Mouse (Mus musculus): ENCODE data around the gene Wdcp. TPM values are rescaled to one million over a fixed set of nuclear protein-coding genes. Genes with fewer than 3 reads are reported as not detected.
A peak's percentile ranks its signal among the peaks of the same experiment; 100 is the strongest.

Wdcp gene
- polyA plus RNA-seq, 1 experiment from 2014 or later = 11.1 TPM

DNA sequence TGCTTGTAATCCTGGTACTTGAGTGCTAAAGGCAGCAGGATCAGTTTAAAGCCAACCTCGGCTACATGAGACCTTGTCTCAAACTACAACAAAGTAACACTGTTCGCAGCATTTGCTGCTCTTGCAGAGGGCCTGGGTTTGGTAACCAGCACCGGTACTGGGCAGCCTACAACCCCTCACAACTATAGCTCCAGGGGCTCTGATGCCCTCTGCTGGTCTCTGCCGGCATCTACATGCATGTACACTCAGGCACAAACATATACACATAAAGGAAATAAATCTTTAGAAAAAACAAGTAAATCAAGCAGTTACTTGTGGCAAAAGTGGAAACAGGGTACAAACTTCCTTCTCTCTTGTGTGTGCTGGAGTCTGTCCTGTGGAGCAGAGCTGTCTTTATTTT, 19.6 kb downstream of the Wdcp start:
- H3K27ac ChIP-seq = no peak overlapping the region
- H3K4me2 ChIP-seq (replicated peaks) = no peak overlapping the region
- DNase-seq (ENCODE audit: low spot score) (no peak), ATAC-seq (ENCODE audit: low FRiP score) (no peak)
- no peak overlapping the region for H3K4me3 ChIP-seq (replicated peaks; ENCODE audit: low read length)
- H3K4me1 ChIP-seq (replicated peaks; ENCODE audit: control insufficient read depth, insufficient read depth, low read length) = 0 out of 2 replicates have a peak, but pooled peaks cover 6% of the 10 kb centered on the region
- no peak overlapping the region for H3K9ac ChIP-seq
- WGBS = 90% methylated on average over 4 of the region's 4 CpGs
- H3K27me3 ChIP-seq (ENCODE audit: control insufficient read depth, insufficient read depth, low read length) = no peaks in the 10 kb centered on the region
- H3K9me3 ChIP-seq (ENCODE audit: control insufficient read depth, low read length) = no peaks in the 10 kb centered on the region
- H3K36me3 ChIP-seq (replicated peaks; ENCODE audit: control insufficient read depth, insufficient read depth) = no peaks in the 10 kb centered on the region

DNA sequence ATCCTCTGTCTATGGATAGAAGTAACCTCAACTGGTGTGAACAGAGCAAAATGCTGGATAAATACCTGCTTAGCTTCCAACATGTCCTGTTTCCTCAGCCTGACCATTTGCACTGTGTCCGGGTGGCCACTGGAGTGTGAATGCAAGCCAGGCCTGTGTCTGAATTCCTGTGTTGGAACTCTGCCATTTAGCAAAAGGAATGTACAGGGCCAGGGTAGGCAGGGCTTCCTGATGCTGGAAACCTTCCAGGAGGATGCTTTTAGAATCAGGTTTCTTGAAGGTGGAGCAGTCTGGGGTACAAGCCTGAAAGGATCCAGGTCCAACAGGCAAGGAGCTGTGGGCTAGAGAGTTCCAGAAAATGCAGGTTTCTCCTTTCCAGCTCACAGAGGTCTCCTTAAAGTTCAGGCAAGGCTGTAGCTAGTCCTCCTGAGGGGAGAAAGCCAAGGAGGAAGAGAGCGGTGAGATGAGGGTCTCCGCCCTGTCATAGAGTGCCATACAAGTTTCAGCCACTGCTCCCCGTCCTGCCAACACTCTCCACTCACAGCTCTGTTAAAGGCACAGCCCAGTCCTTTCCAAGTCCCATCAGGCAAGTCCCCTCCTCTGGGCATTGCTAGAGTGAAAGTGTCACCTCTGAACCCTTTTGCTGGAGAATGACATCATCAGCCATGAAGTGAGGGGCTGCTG, 20.7 kb downstream of the Wdcp start:
- H3K4me2 ChIP-seq (replicated peaks) = no peak overlapping the region
- H3K27ac ChIP-seq = no peak overlapping the region
- no peak overlapping the region for H3K4me3 ChIP-seq (replicated peaks; ENCODE audit: low read length)
- DNase-seq (ENCODE audit: low spot score) (no peak), ATAC-seq (ENCODE audit: low FRiP score) (no peak)
- no peaks in the 10 kb centered on the region for H3K9me3 ChIP-seq (ENCODE audit: control insufficient read depth, low read length)
- H3K36me3 ChIP-seq (replicated peaks; ENCODE audit: control insufficient read depth, insufficient read depth) = no peaks in the 10 kb centered on the region
- 77% methylated on average over 4 of the region's 4 CpGs for WGBS
- no peaks in the 10 kb centered on the region for H3K27me3 ChIP-seq (ENCODE audit: control insufficient read depth, insufficient read depth, low read length)
- H3K9ac ChIP-seq = no peak overlapping the region
- 0 out of 2 replicates have a peak, but pooled peaks cover 6% of the 10 kb centered on the region for H3K4me1 ChIP-seq (replicated peaks; ENCODE audit: control insufficient read depth, insufficient read depth, low read length)

DNA sequence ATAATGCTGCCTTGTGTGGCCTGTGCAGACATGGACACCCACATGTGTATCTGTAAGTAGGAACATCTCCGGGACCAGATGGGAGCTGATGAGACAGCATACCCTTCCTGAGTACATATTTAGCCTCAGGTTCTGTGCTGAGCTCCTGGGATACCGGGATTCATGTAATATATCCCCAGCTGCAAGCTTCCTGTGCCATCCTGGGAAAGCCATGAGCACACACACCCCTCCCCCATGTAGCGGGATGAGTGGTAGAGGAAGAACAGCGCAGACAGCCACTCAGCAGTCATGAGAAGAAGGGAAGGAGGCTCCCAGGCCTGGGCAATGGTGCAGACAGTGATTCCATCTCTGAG, 21.2 kb downstream of the Wdcp start:
- Histone ChIP-seq H3K4me2 (replicated peaks) (no peak overlapping the region), H3K4me3 (replicated peaks; ENCODE audit: low read length) (no peak overlapping the region), H3K36me3 (replicated peaks; ENCODE audit: control insufficient read depth, insufficient read depth) (no peaks in the 10 kb centered on the region), H3K9me3 (ENCODE audit: control insufficient read depth, low read length) (no peaks in the 10 kb centered on the region), H3K4me1 (replicated peaks; ENCODE audit: control insufficient read depth, insufficient read depth, low read length) (0 out of 2 replicates have a peak, but pooled peaks cover 6% of the 10 kb centered on the region), H3K9ac (no peak overlapping the region), H3K27ac (no peak overlapping the region), H3K27me3 (ENCODE audit: control insufficient read depth, insufficient read depth, low read length) (no peaks in the 10 kb centered on the region)
- WGBS = 71% methylated on average over 4 of the region's 4 CpGs
- 0 out of 2 replicates have a peak, but pooled peaks have one; percentile 24 for ATAC-seq (ENCODE audit: low FRiP score)
- DNase-seq (ENCODE audit: low spot score) = no peak

DNA sequence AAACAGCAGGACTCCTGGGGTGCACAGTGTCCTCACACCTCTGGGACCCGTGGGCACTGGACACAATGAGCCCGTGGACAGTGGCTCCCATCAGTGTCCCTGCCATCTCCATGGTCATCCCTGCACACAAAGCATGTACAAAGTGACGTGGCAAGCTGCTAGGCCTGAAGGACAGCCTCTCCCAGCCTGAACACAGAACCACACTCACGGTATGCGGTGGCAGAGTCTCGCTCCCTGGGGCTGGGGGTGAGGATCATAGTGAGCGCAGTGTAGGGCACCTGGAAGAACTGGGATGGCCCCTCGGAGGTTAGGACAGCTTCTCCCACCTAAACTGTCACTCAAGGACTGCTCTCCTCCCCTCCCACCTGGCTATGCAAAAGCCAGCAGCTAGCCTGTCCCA, 25.8 kb downstream of the Wdcp start:
- no peak for ATAC-seq (ENCODE audit: low FRiP score)
- 80% methylated on average over 8 of the region's 8 CpGs for WGBS
- no peak overlapping the region for H3K27ac ChIP-seq
- no peaks in the 10 kb centered on the region for H3K27me3 ChIP-seq (ENCODE audit: control insufficient read depth, insufficient read depth, low read length)
- no peak overlapping the region for H3K4me2 ChIP-seq (replicated peaks)
- no peaks in the 10 kb centered on the region for H3K9me3 ChIP-seq (ENCODE audit: control insufficient read depth, low read length)
- H3K9ac ChIP-seq = no peak overlapping the region
- H3K4me1 ChIP-seq (replicated peaks; ENCODE audit: control insufficient read depth, insufficient read depth, low read length) = 0 out of 2 replicates have a peak, but pooled peaks cover 6% of the 10 kb centered on the region
- no peak overlapping the region for H3K4me3 ChIP-seq (replicated peaks; ENCODE audit: low read length)
- no peaks in the 10 kb centered on the region for H3K36me3 ChIP-seq (replicated peaks; ENCODE audit: control insufficient read depth, insufficient read depth)
- no peak for DNase-seq (ENCODE audit: low spot score)

DNA sequence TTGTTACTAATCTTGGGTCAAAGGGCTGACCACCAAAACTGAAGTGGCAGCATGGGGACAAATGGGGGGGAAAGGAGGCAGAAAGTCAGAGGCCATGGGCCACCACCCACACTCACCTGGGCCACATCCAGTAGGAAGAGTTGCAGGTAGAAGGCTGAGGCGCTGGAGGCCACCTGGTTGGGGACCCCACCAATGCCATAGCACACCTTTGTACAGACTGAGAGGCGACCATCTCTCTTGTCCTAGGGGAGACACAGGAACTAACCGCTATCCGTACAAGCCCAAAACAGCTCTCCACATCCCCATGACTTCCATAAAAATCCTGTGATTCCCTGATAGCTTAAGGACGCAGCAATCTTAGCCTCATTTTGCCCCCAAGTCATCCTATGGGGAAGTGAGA, 28.2 kb downstream of the Wdcp start:
- no peak for DNase-seq (ENCODE audit: low spot score)
- Histone ChIP-seq H3K9ac (no peak overlapping the region), H3K4me3 (replicated peaks; ENCODE audit: low read length) (no peak overlapping the region), H3K4me1 (replicated peaks; ENCODE audit: control insufficient read depth, insufficient read depth, low read length) (no peaks in the 10 kb centered on the region), H3K9me3 (ENCODE audit: control insufficient read depth, low read length) (no peaks in the 10 kb centered on the region), H3K27ac (no peak overlapping the region), H3K36me3 (replicated peaks; ENCODE audit: control insufficient read depth, insufficient read depth) (no peaks in the 10 kb centered on the region), H3K4me2 (replicated peaks) (no peak overlapping the region), H3K27me3 (ENCODE audit: control insufficient read depth, insufficient read depth, low read length) (no peaks in the 10 kb centered on the region)
- WGBS = 98% methylated on average over 5 of the region's 5 CpGs
- ATAC-seq (ENCODE audit: low FRiP score) = no peak

DNA sequence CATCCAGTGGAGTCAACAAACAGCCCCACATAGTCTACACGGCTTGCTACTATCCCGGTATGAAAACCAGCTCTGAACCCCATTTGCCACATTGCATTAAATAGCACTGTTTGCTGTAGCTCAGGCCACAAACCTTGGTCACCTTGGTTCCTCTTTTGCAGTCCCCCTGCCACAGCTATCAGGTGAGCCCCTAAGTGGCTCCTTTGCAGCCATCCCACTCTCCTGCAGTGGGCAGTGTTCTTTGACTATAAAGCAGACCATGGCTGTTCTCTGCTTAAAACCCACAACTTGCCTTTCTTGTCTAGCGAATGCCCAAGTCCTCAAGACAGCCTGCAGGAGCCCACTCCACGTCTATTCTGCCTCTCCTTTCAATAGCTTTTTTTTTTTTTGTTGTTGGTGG, 29.2 kb downstream of the Wdcp start:
- no peak overlapping the region for H3K4me2 ChIP-seq (replicated peaks)
- H3K36me3 ChIP-seq (replicated peaks; ENCODE audit: control insufficient read depth, insufficient read depth) = no peaks in the 10 kb centered on the region
- H3K9ac ChIP-seq = no peak overlapping the region
- no peaks in the 10 kb centered on the region for H3K27me3 ChIP-seq (ENCODE audit: control insufficient read depth, insufficient read depth, low read length)
- no peak overlapping the region for H3K27ac ChIP-seq
- H3K9me3 ChIP-seq (ENCODE audit: control insufficient read depth, low read length) = no peaks in the 10 kb centered on the region
- H3K4me1 ChIP-seq (replicated peaks; ENCODE audit: control insufficient read depth, insufficient read depth, low read length) = no peaks in the 10 kb centered on the region
- no peak for ATAC-seq (ENCODE audit: low FRiP score)
- 65% methylated on average over 4 of the region's 4 CpGs for WGBS
- H3K4me3 ChIP-seq (replicated peaks; ENCODE audit: low read length) = no peak overlapping the region
- no peak for DNase-seq (ENCODE audit: low spot score)

DNA sequence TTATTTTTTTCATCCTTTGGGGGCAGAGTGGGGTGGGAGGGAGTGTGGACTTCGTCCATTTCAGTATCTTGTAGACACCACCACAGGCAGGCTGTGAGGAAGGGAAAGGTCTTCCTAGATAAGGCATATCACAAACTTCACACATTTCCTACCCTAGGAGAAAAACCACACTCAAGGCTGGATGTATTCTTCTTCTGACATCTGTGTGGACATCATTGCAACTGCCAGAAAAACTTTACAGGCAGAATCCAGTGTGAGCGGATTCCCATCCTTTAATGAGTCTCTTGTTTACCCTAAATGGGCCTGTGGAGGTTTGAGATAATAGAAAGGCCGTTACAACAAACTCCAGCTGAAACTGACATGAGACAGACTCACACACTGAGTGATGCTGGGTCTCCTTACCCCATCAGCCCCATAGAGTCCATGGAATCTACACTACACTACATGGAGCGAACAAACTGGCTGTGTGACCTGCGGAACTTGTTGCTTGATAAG, 29.9 kb downstream of the Wdcp start:
- Histone ChIP-seq H3K4me2 (replicated peaks) (no peak overlapping the region), H3K9ac (no peak overlapping the region), H3K4me1 (replicated peaks; ENCODE audit: control insufficient read depth, insufficient read depth, low read length) (no peaks in the 10 kb centered on the region), H3K27ac (no peak overlapping the region), H3K9me3 (ENCODE audit: control insufficient read depth, low read length) (no peaks in the 10 kb centered on the region), H3K36me3 (replicated peaks; ENCODE audit: control insufficient read depth, insufficient read depth) (no peaks in the 10 kb centered on the region), H3K4me3 (replicated peaks; ENCODE audit: low read length) (no peak overlapping the region), H3K27me3 (ENCODE audit: control insufficient read depth, insufficient read depth, low read length) (no peaks in the 10 kb centered on the region)
- no peak for DNase-seq (ENCODE audit: low spot score)
- no peak for ATAC-seq (ENCODE audit: low FRiP score)
- WGBS = 82% methylated on average over 5 of the region's 5 CpGs

DNA sequence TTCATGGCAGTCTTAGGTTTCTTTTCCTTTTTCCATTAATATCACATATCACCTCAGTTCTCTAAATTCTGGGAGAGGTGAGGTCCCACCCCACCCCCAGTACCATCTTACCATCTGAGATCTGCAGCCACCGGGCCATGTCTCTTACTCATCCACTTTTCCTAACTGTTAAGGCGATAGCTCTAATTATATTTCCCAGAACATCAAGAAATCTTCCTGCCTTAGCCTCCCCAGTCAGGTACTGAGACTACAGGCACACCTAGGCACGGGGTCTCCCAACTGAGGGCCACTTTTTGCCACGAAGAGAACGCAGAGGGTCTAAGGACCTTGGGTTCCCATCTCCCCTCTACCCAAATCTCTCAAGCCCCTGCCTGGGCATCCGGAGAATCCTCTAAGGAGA, 30.4 kb downstream of the Wdcp start:
- ATAC-seq (ENCODE audit: low FRiP score) = no peak
- H3K27ac ChIP-seq = no peak overlapping the region
- no peaks in the 10 kb centered on the region for H3K36me3 ChIP-seq (replicated peaks; ENCODE audit: control insufficient read depth, insufficient read depth)
- H3K4me2 ChIP-seq (replicated peaks) = peak overlapping the region; percentile 64
- no peaks in the 10 kb centered on the region for H3K27me3 ChIP-seq (ENCODE audit: control insufficient read depth, insufficient read depth, low read length)
- no peaks in the 10 kb centered on the region for H3K4me1 ChIP-seq (replicated peaks; ENCODE audit: control insufficient read depth, insufficient read depth, low read length)
- H3K4me3 ChIP-seq (replicated peaks; ENCODE audit: low read length) = peak overlapping the region; percentile 28; the same call in 1 of the 2 replicates
- no peak for DNase-seq (ENCODE audit: low spot score)
- no peaks in the 10 kb centered on the region for H3K9me3 ChIP-seq (ENCODE audit: control insufficient read depth, low read length)
- WGBS = 70% methylated on average over 6 of the region's 6 CpGs
- no peak overlapping the region for H3K9ac ChIP-seq

DNA sequence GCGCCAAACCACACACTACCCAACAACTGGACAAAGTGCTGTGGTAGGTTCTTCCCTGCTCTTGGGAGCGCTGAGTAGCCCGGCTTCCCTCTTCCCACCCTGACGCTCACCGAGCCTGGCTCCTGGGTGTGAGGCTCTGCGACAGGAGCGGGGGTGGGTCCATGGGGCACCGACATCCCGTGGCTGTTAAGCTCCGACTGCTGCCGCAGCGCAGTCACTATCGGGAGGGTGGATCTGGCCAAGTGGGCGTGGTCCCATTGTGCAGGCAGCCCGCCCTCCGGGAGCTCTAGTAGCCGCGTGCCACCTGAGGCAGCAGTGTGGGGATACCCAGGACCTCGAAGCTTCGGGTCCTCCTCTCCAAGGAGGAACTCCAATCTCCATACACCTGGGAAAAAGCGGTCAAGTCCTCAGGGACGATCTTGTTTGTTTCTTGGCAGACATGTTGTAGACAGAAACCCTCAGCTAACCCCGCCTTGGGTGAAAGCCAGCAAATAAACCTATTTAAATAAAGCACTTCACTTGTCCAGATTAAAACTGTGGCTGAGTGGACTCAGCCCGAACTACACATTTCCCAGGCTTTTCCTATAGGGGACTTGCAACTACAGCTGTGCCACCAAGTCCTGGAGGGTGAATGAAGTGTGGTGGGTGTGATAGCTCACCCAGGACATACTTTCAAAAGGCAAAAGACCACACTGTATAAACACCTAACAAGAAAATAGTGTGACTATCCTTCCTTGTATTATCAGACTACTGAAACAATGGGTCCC, 31.2 kb downstream of the Wdcp start, which contains the start of gene Mfsd2b:
Gene Mfsd2b (minus strand): TSS at position 199 of the 767 bp plus-strand sequence.
- WGBS = 6% methylated on average over 24 of the region's 24 CpGs
- Histone ChIP-seq H3K27ac (no peak within 1 kb of the TSS), H3K9me3 (ENCODE audit: control insufficient read depth, low read length) (no peaks in the 10 kb centered on the region), H3K4me1 (replicated peaks; ENCODE audit: control insufficient read depth, insufficient read depth, low read length) (no peaks in the 10 kb centered on the region), H3K9ac (peak within 1 kb of the TSS; percentile 25), H3K36me3 (replicated peaks; ENCODE audit: control insufficient read depth, insufficient read depth) (peaks cover 6% of the 10 kb centered on the region), H3K4me3 (replicated peaks; ENCODE audit: low read length) (peak within 1 kb of the TSS; percentile 28), H3K4me2 (replicated peaks) (peak within 1 kb of the TSS; percentile 64), H3K27me3 (ENCODE audit: control insufficient read depth, insufficient read depth, low read length) (no peaks in the 10 kb centered on the region)
- peak; percentile 65 for DNase-seq (ENCODE audit: low spot score)
- peak; percentile 80 for ATAC-seq (ENCODE audit: low FRiP score)
